Mouse (Mus musculus): ENCODE measurements at regions not wholly inside any gene's neighbourhood (a gene's known extent, or its start where the extent isn't known, plus 50 kb on each side); places are given as distances from the start of the nearest gene placed in this dataset.

GRCm38 (mm10) chr10:71485063-71485762, 137.7 kb downstream of the Ipmk start:
- H3K27me3 ChIP-seq (replicated peaks; ENCODE audit: control insufficient read depth, insufficient read depth, low read length) = no peaks in the 10 kb centered on the region
- H3K4me2 ChIP-seq (ENCODE audit: low read length) = no peak overlapping the region
- H3K27ac ChIP-seq (ENCODE audit: low read depth) = no peak overlapping the region
- DNase-seq (ENCODE audit: low spot score) (no peak), ATAC-seq (replicated peaks; ENCODE audit: low FRiP score, low TSS enrichment, low read depth) (no peak)
- no peaks in the 10 kb centered on the region for H3K4me1 ChIP-seq (replicated peaks; ENCODE audit: control insufficient read depth, insufficient read depth, low read length)
- WGBS = 78% methylated on average over 17 of the region's 17 CpGs
- no peak overlapping the region for H3K9ac ChIP-seq (ENCODE audit: low read length)
- H3K36me3 ChIP-seq (ENCODE audit: control insufficient read depth, insufficient read depth, low read length) = no peaks in the 10 kb centered on the region
- H3K9me3 ChIP-seq (ENCODE audit: control insufficient read depth, low read length) = no peaks in the 10 kb centered on the region
- H3K4me3 ChIP-seq (ENCODE audit: low read depth, low read length) = no peak overlapping the region

DNA sequence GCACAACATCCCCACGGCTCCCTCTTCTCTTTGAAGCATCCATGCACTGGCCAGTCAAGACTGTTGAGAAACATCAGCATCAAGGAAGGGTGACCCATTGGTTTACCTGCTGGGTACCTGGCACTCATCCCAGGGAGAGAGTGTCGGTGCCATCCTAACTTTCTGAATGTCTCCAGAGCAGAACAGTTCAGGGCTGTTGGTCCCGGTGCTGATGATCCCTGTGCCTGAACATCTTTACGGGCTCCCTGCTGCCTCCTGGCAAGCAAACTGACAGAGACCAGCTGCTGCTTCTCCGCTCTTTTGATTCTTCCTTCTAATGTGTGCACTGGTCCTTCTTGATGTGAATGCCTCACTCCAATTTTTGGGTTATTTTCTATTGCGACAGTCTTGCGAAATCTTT, 142.2 kb downstream of the Ipmk start:
- no peak for DNase-seq (ENCODE audit: low spot score)
- 79% methylated on average over 7 of the region's 7 CpGs for WGBS
- no peaks in the 10 kb centered on the region for H3K27me3 ChIP-seq (replicated peaks; ENCODE audit: control insufficient read depth, insufficient read depth, low read length)
- no peak overlapping the region for H3K9ac ChIP-seq (ENCODE audit: low read length)
- no peaks in the 10 kb centered on the region for H3K36me3 ChIP-seq (ENCODE audit: control insufficient read depth, insufficient read depth, low read length)
- ATAC-seq (replicated peaks; ENCODE audit: low FRiP score, low TSS enrichment, low read depth) = no peak
- H3K9me3 ChIP-seq (ENCODE audit: control insufficient read depth, low read length) = no peaks in the 10 kb centered on the region
- H3K27ac ChIP-seq (ENCODE audit: low read depth) = no peak overlapping the region
- H3K4me3 ChIP-seq (ENCODE audit: low read depth, low read length) = no peak overlapping the region
- no peaks in the 10 kb centered on the region for H3K4me1 ChIP-seq (replicated peaks; ENCODE audit: control insufficient read depth, insufficient read depth, low read length)
- H3K4me2 ChIP-seq (ENCODE audit: low read length) = no peak overlapping the region

- Histone ChIP-seq H3K36me3 (ENCODE audit: control insufficient read depth, insufficient read depth, low read length) (no peaks in the 10 kb centered on the region), H3K9me3 (ENCODE audit: control insufficient read depth, low read length) (no peaks in the 10 kb centered on the region), H3K9ac (ENCODE audit: low read length) (no peak overlapping the region), H3K4me1 (replicated peaks; ENCODE audit: control insufficient read depth, insufficient read depth, low read length) (no peaks in the 10 kb centered on the region), H3K27me3 (replicated peaks; ENCODE audit: control insufficient read depth, insufficient read depth, low read length) (no peaks in the 10 kb centered on the region), H3K27ac (ENCODE audit: low read depth) (no peak overlapping the region), H3K4me3 (ENCODE audit: low read depth, low read length) (no peak overlapping the region), H3K4me2 (ENCODE audit: low read length) (no peak overlapping the region)
- DNase-seq (ENCODE audit: low spot score) (no peak), ATAC-seq (replicated peaks; ENCODE audit: low FRiP score, low TSS enrichment, low read depth) (no peak)
- 27% methylated on average over 4 of the region's 5 CpGs for WGBS
These were observed 154.5 kb downstream of the Ipmk start for GRCm38 (mm10) chr10:71502096-71502495.

GRCm38 (mm10) chr10:71504219-71504618, 156.7 kb downstream of the Ipmk start:
- H3K27ac ChIP-seq (ENCODE audit: low read depth) = no peak overlapping the region
- H3K4me2 ChIP-seq (ENCODE audit: low read length) = no peak overlapping the region
- no peak overlapping the region for H3K9ac ChIP-seq (ENCODE audit: low read length)
- H3K9me3 ChIP-seq (ENCODE audit: control insufficient read depth, low read length) = no peaks in the 10 kb centered on the region
- no peak overlapping the region for H3K4me3 ChIP-seq (ENCODE audit: low read depth, low read length)
- no peaks in the 10 kb centered on the region for H3K4me1 ChIP-seq (replicated peaks; ENCODE audit: control insufficient read depth, insufficient read depth, low read length)
- DNase-seq (ENCODE audit: low spot score) = no peak
- ATAC-seq (replicated peaks; ENCODE audit: low FRiP score, low TSS enrichment, low read depth) = no peak
- H3K27me3 ChIP-seq (replicated peaks; ENCODE audit: control insufficient read depth, insufficient read depth, low read length) = no peaks in the 10 kb centered on the region
- no peaks in the 10 kb centered on the region for H3K36me3 ChIP-seq (ENCODE audit: control insufficient read depth, insufficient read depth, low read length)
- WGBS = 56% methylated on average over 1 of the region's 1 CpGs

GRCm38 (mm10) chr10:71525290-71525689, 177.7 kb downstream of the Ipmk start:
- no peaks in the 10 kb centered on the region for H3K27me3 ChIP-seq (replicated peaks; ENCODE audit: control insufficient read depth, insufficient read depth, low read length)
- H3K4me2 ChIP-seq (ENCODE audit: low read length) = no peak overlapping the region
- no peak overlapping the region for H3K27ac ChIP-seq (ENCODE audit: low read depth)
- no peaks in the 10 kb centered on the region for H3K4me1 ChIP-seq (replicated peaks; ENCODE audit: control insufficient read depth, insufficient read depth, low read length)
- WGBS = 70% methylated on average over 2 of the region's 2 CpGs
- ATAC-seq (replicated peaks; ENCODE audit: low FRiP score, low TSS enrichment, low read depth) (no peak), DNase-seq (ENCODE audit: low spot score) (no peak)
- H3K36me3 ChIP-seq (ENCODE audit: control insufficient read depth, insufficient read depth, low read length) = no peaks in the 10 kb centered on the region
- no peaks in the 10 kb centered on the region for H3K9me3 ChIP-seq (ENCODE audit: control insufficient read depth, low read length)
- H3K4me3 ChIP-seq (ENCODE audit: low read depth, low read length) = no peak overlapping the region
- no peak overlapping the region for H3K9ac ChIP-seq (ENCODE audit: low read length)

GRCm38 (mm10) chr10:71533759-71534158, 186.2 kb downstream of the Ipmk start:
- 99% methylated on average over 2 of the region's 2 CpGs for WGBS
- Histone ChIP-seq H3K4me1 (replicated peaks; ENCODE audit: control insufficient read depth, insufficient read depth, low read length) (no peaks in the 10 kb centered on the region), H3K36me3 (ENCODE audit: control insufficient read depth, insufficient read depth, low read length) (no peaks in the 10 kb centered on the region), H3K9me3 (ENCODE audit: control insufficient read depth, low read length) (no peaks in the 10 kb centered on the region), H3K4me3 (ENCODE audit: low read depth, low read length) (no peak overlapping the region), H3K27me3 (replicated peaks; ENCODE audit: control insufficient read depth, insufficient read depth, low read length) (no peaks in the 10 kb centered on the region), H3K27ac (ENCODE audit: low read depth) (no peak overlapping the region), H3K9ac (ENCODE audit: low read length) (no peak overlapping the region), H3K4me2 (ENCODE audit: low read length) (no peak overlapping the region)
- no peak for ATAC-seq (replicated peaks; ENCODE audit: low FRiP score, low TSS enrichment, low read depth)
- DNase-seq (ENCODE audit: low spot score) = no peak

GRCm38 (mm10) chr10:71545489-71545888, 197.9 kb downstream of the Ipmk start:
- Histone ChIP-seq H3K9me3 (ENCODE audit: control insufficient read depth, low read length) (no peaks in the 10 kb centered on the region), H3K27ac (ENCODE audit: low read depth) (no peak overlapping the region), H3K4me3 (ENCODE audit: low read depth, low read length) (no peak overlapping the region), H3K4me2 (ENCODE audit: low read length) (no peak overlapping the region), H3K9ac (ENCODE audit: low read length) (no peak overlapping the region), H3K4me1 (replicated peaks; ENCODE audit: control insufficient read depth, insufficient read depth, low read length) (no peaks in the 10 kb centered on the region), H3K36me3 (ENCODE audit: control insufficient read depth, insufficient read depth, low read length) (no peaks in the 10 kb centered on the region), H3K27me3 (replicated peaks; ENCODE audit: control insufficient read depth, insufficient read depth, low read length) (no peaks in the 10 kb centered on the region)
- no peak for ATAC-seq (replicated peaks; ENCODE audit: low FRiP score, low TSS enrichment, low read depth)
- DNase-seq (ENCODE audit: low spot score) = no peak
- WGBS = 84% methylated on average over 7 of the region's 7 CpGs

DNA sequence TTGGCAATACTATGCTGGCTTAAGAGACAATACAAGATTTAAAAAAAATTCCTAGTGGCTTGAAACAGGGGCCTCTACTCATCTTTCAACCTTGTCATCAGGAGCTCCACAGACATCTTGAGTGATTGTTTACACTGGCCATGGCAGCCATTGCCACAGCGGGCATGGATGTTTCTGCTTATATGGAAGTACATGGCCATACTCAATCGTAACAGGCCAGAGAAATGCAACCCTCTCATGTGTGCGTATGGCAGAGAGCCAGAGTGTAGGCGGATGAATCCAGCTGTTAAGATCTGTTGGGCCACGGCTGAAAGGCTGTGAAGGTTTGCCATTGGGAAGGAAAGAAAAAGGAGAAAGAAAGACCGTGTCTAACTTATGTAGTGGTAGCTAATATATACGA, 198.9 kb downstream of the Ipmk start:
- ATAC-seq (replicated peaks; ENCODE audit: low FRiP score, low TSS enrichment, low read depth) (no peak), DNase-seq (ENCODE audit: low spot score) (no peak)
- H3K4me2 ChIP-seq (ENCODE audit: low read length) = no peak overlapping the region
- no peaks in the 10 kb centered on the region for H3K27me3 ChIP-seq (replicated peaks; ENCODE audit: control insufficient read depth, insufficient read depth, low read length)
- no peak overlapping the region for H3K9ac ChIP-seq (ENCODE audit: low read length)
- no peaks in the 10 kb centered on the region for H3K9me3 ChIP-seq (ENCODE audit: control insufficient read depth, low read length)
- no peak overlapping the region for H3K4me3 ChIP-seq (ENCODE audit: low read depth, low read length)
- 80% methylated on average over 7 of the region's 7 CpGs for WGBS
- H3K4me1 ChIP-seq (replicated peaks; ENCODE audit: control insufficient read depth, insufficient read depth, low read length) = no peaks in the 10 kb centered on the region
- H3K36me3 ChIP-seq (ENCODE audit: control insufficient read depth, insufficient read depth, low read length) = no peaks in the 10 kb centered on the region
- no peak overlapping the region for H3K27ac ChIP-seq (ENCODE audit: low read depth)

- WGBS = 89% methylated on average over 10 of the region's 10 CpGs
- DNase-seq (ENCODE audit: low spot score) = no peak
These were observed 236.2 kb downstream of the Ipmk start for GRCm38 (mm10) chr10:71583716-71584115.

More at GRCm38 (mm10) chr10:71583716-71584115, 236.2 kb downstream of the Ipmk start:
- no peak for ATAC-seq (replicated peaks; ENCODE audit: low FRiP score, low TSS enrichment, low read depth)
- H3K27me3 ChIP-seq (replicated peaks; ENCODE audit: control insufficient read depth, insufficient read depth, low read length) = no peaks in the 10 kb centered on the region
- no peaks in the 10 kb centered on the region for H3K36me3 ChIP-seq (ENCODE audit: control insufficient read depth, insufficient read depth, low read length)
- H3K27ac ChIP-seq (ENCODE audit: low read depth) = no peak overlapping the region
- no peaks in the 10 kb centered on the region for H3K4me1 ChIP-seq (replicated peaks; ENCODE audit: control insufficient read depth, insufficient read depth, low read length)
- no peak overlapping the region for H3K4me2 ChIP-seq (ENCODE audit: low read length)
- H3K9ac ChIP-seq (ENCODE audit: low read length) = no peak overlapping the region
- no peaks in the 10 kb centered on the region for H3K9me3 ChIP-seq (ENCODE audit: control insufficient read depth, low read length)
- no peak overlapping the region for H3K4me3 ChIP-seq (ENCODE audit: low read depth, low read length)

All from intestine, embryonic 14.5 days (tissue).